Mouse (Mus musculus) liver, embryonic 14.5 days (tissue): ENCODE data around the gene Fry. TPM values are rescaled to one million over a fixed set of nuclear protein-coding genes. Genes with fewer than 3 reads are reported as not detected.

ENCODE experiments used
- ATAC-seq: fragments of 200-750 bp; cut with Nextera tagmentation; 2 replicates; pipeline ENCODE4 v1.8.0; 2017; ENCODE audit warnings: moderate number of reproducible peaks, mild to moderate bottlenecking, moderate library complexity; ENCODE audit not compliant: insufficient read depth
- DNase-seq, 3 experiments: peaks; one replicate each; pipeline ENCODE4 v3.0.0-alpha.2; 2012 to 2013; ENCODE audit warnings: low read depth in 3 of 3, low spot score in 3 of 3
- H3K27ac ChIP-seq: fragments of 300-500 bp; sonication (generic); 2 replicates; pipeline ENCODE4 v1.5.1; 2014; ENCODE audit warnings: moderate library complexity, mild to moderate bottlenecking, control low read depth, inconsistent platforms
- H3K27me3 ChIP-seq: fragments of 300-500 bp; sonication (generic); 2 replicates; pipeline ENCODE4 v1.6.1; 2014; ENCODE audit warnings: mild to moderate bottlenecking, low read length, moderate library complexity; ENCODE audit not compliant: control insufficient read depth, insufficient read depth
- H3K36me3 ChIP-seq: fragments of 300-500 bp; sonication (generic); replicated peaks from 2 replicates; pipeline ENCODE4 v1.6.1; 2014; ENCODE audit warnings: low read depth; ENCODE audit not compliant: control insufficient read depth, insufficient read depth
- H3K4me1 ChIP-seq, 2 experiments: fragments of 200-500 bp in 1 of 2; fragments of 300-500 bp in 1 of 2; sonication (generic) in 1 of 2; replicated peaks; 2 replicates each; pipeline ENCODE4 v1.6.1; 2012 to 2014; ENCODE audit warnings: antibody characterized with exemption in 1 of 2, inconsistent platforms in 1 of 2, low read length in 1 of 2; ENCODE audit not compliant: control insufficient read depth in 2 of 2, insufficient read depth in 2 of 2
- H3K4me2 ChIP-seq: fragments of 300-500 bp; sonication (generic); 2 replicates; pipeline ENCODE4 v1.6.1; 2014; ENCODE audit warnings: low read depth, mild to moderate bottlenecking, control low read depth, moderate library complexity
- H3K4me3 ChIP-seq, 2 experiments: fragments of 200-500 bp in 1 of 2; fragments of 300-500 bp in 1 of 2; sonication (generic) in 1 of 2; 2 replicates each; pipeline ENCODE4 v1.5.1; 2012 to 2014; ENCODE audit warnings: low read depth in 2 of 2, low read length in 2 of 2, mild to moderate bottlenecking in 2 of 2, control low read depth in 1 of 2, inconsistent platforms in 1 of 2, moderate library complexity in 1 of 2; ENCODE audit not compliant: insufficient read depth in 1 of 2
- H3K9ac ChIP-seq: fragments of 300-500 bp; sonication (generic); replicated peaks from 2 replicates; pipeline ENCODE4 v1.6.1; 2014; ENCODE audit warnings: mild to moderate bottlenecking, control low read depth, moderate library complexity
- H3K9me3 ChIP-seq: fragments of 300-500 bp; sonication (generic); 2 replicates; pipeline ENCODE4 v1.6.1; 2016; ENCODE audit warnings: low read length, mixed read lengths; ENCODE audit not compliant: control insufficient read depth
- CTCF ChIP-seq: IDR thresholded peaks from 2 replicates; pipeline ENCODE4 v1.5.1; 2016; ENCODE audit warnings: antibody characterized with exemption, low read depth, control low read depth
- EP300 ChIP-seq: IDR thresholded peaks from 2 replicates; pipeline ENCODE4 v1.6.1; 2016; ENCODE audit warnings: antibody characterized with exemption, low read depth
- WGBS: fragments of 180-500 bp; shearing (Covaris S2); extraction: QIAGEN DNeasy Blood & Tissue Kit; methylation state at CpG from one replicate; pipeline ENCODE4 v1.1.7; 2014; ENCODE audit not compliant: insufficient replicate concordance; 5-methylcytosine and 5-hydroxymethylcytosine counted together
- polyA plus RNA-seq, 2 experiments: library from polyadenylated mRNA; depleted of rRNA in 1 of 2; stranded (reverse) in 1 of 2; unstranded in 1 of 2; fragments of >200 nt; fragmentation: Nextera tagmentation in 1 of 2; extraction: Ambion mirVana in 1 of 2; gene quantifications; 2 replicates each; pipeline versions ENCODE4 v1.2.1 to v1.2.3; 2012 to 2014

The Fry gene
- polyA plus RNA-seq, 2 experiments = 1.4 to 1.9 TPM

DNA sequence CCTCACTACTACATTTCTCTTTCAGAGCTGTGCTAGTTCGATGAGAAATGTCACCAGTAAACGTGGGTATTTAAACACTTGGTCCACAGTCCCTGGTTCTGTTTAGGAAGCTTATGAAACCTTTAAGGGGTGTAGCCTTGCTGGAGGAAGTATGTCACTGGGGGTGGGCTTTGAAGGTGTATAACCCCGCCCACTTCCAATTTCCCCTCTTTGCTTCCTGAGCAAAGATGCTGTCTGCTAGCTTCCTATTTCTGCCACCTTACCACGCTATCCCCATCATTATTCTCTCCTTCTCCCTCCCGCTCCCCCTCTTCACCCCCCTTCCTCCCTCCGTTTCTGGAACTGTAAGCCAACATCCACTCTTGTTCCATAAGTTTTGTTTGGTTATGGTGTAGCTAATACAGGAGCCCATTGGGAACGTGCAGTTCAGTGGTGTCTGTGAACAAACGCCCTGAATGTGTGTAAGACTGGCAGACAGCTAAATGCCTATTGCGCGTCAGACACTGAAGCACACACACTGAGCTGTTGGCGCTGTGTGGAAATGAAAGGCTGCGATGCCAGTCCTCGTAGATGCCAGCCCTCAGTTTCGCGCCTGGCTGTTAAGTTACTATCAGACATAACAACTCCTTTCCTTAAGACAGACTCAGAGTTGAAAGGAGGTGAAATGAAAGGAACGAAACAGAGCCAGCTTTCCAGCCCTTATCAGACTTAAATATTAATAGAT lies 37.8 kb downstream of the Fry start:
- H3K4me1 ChIP-seq = no peaks in the 10 kb centered on the region; a peak in 1 of 4 replicates
- no peak overlapping the region for H3K4me3 ChIP-seq
- H3K36me3 ChIP-seq = no peaks in the 10 kb centered on the region
- H3K27ac ChIP-seq = no peak overlapping the region
- no peaks in the 10 kb centered on the region for H3K9me3 ChIP-seq
- TF ChIP-seq CTCF = no peak
- TF ChIP-seq EP300 = no peak
- H3K27me3 ChIP-seq = no peaks in the 10 kb centered on the region
- no peak overlapping the region for H3K9ac ChIP-seq
- no peak for ATAC-seq
- no peak overlapping the region for H3K4me2 ChIP-seq
- WGBS = 66% methylated on average over 16 of the region's 16 CpGs
- DNase-seq = no peak

DNA sequence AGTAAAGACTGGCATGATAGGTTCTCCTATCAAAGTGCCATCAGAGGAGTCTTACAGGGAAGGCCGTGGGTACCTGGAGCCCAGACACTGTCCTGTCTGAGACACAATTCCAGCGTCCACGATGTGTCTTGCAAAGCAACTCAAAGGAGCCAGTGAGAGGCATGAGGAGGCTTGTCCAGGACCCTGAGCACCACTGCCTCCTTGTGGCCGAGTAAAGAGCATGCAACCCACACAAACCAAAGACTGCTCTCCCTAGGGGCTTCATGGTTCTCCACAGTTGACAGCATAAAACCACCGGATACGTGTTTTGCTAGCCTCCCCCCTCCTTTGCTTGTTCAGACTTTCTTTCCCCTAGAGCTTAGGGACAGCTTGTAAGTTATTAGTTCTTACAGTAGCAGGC lies 39.2 kb downstream of the Fry start:
- Histone ChIP-seq H3K9ac (no peak overlapping the region), H3K9me3 (no peaks in the 10 kb centered on the region), H3K27ac (no peak overlapping the region), H3K4me3 (no peak overlapping the region), H3K27me3 (no peaks in the 10 kb centered on the region), H3K36me3 (no peaks in the 10 kb centered on the region), H3K4me2 (no peak overlapping the region), H3K4me1 (no peaks in the 10 kb centered on the region; a peak in 1 of 4 replicates)
- ATAC-seq (0 out of 2 replicates have a peak, but pooled peaks have one; percentile 31), DNase-seq (peak in 1 of 3 experiments; percentile 27)
- TF ChIP-seq CTCF = peak; percentile 86
- no peak for TF ChIP-seq EP300
- WGBS = 25% methylated on average over 6 of the region's 6 CpGs

DNA sequence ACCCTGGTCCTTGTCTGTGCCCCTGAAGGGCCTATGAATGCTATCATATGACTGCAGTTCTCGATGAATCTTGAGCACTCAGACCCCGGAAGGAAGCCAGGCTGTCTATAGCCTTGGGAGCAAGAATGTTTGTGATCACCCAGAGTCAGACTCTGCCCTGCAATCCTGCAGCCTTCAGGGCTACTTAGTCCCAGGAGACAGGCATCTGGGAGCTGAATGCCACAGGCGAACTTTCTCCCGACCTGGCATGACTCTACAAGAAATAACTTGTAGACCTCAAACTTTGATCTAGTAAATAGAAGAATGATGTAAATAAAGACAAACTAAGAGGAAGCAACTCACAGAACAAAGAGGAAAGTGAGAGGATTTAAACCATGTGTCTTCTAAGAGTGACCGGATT lies 40.7 kb downstream of the Fry start:
- no peaks in the 10 kb centered on the region for H3K9me3 ChIP-seq
- no peak overlapping the region for H3K4me2 ChIP-seq
- TF ChIP-seq CTCF = no peak
- no peak for TF ChIP-seq EP300
- no peaks in the 10 kb centered on the region; a peak in 1 of 4 replicates for H3K4me1 ChIP-seq
- H3K27me3 ChIP-seq = no peaks in the 10 kb centered on the region
- H3K36me3 ChIP-seq = no peaks in the 10 kb centered on the region
- H3K9ac ChIP-seq = no peak overlapping the region
- no peak for ATAC-seq
- no peak overlapping the region for H3K27ac ChIP-seq
- DNase-seq = no peak
- WGBS = 63% methylated on average over 5 of the region's 5 CpGs
- no peak overlapping the region for H3K4me3 ChIP-seq

DNA sequence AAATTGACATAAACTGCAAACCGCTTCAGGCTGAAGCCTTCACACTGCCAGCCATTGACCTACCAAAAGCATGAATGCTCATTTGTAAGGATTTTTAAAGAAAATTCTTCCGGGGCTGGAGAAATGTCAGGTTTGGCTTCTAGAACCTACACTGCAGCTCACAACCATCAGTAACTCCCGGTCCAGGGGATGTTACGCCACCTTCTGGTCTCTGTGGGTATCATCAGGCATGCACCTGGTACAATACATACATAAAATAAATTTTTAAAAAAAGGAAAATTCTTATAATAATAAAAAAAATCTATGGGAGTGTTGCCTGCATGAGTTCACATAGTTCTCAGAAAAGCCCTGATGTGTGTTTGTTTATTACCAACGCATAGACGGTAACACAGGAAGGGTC lies 42.7 kb downstream of the Fry start:
- ATAC-seq (no peak), DNase-seq (no peak)
- WGBS = 72% methylated on average over 6 of the region's 6 CpGs
- no peak overlapping the region for H3K27ac ChIP-seq
- H3K36me3 ChIP-seq = no peaks in the 10 kb centered on the region
- no peaks in the 10 kb centered on the region for H3K9me3 ChIP-seq
- no peak overlapping the region for H3K4me3 ChIP-seq
- no peaks in the 10 kb centered on the region for H3K27me3 ChIP-seq
- no peak overlapping the region for H3K4me2 ChIP-seq
- no peaks in the 10 kb centered on the region; a peak in 1 of 4 replicates for H3K4me1 ChIP-seq
- H3K9ac ChIP-seq = no peak overlapping the region
- no peak for TF ChIP-seq EP300
- peak; percentile 34; the same call in 1 of the 2 replicates for TF ChIP-seq CTCF

DNA sequence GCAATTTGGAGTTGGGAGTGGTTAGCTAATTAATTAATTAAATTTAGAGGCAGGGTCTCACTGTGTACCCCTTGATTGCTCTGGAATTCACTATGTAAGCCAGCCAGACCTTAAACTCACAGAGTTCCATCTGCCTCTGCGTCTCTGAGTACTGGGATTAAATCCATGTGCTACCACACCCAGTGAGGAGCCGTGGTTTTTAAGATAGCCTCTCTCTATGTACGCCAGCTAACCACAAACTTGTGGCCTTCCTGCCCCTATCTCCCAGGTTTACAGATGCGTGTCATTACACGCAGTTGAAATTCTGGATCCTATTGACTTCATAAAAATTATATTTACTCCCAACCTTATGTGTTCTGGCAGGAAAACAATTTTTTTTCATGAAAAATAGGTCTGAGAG lies 43.5 kb downstream of the Fry start:
- Histone ChIP-seq H3K27me3 (no peaks in the 10 kb centered on the region), H3K4me3 (no peak overlapping the region), H3K4me1 (no peaks in the 10 kb centered on the region), H3K36me3 (no peaks in the 10 kb centered on the region), H3K27ac (no peak overlapping the region), H3K9ac (no peak overlapping the region), H3K4me2 (no peak overlapping the region), H3K9me3 (no peaks in the 10 kb centered on the region)
- no peak for ATAC-seq
- DNase-seq = no peak
- TF ChIP-seq CTCF (no peak), EP300 (no peak)
- WGBS = 17% methylated on average over 5 of the region's 5 CpGs
